Mouse (Mus musculus): ENCODE results near the gene Cd3eap. TPM values are rescaled to one million over a fixed set of nuclear protein-coding genes. Genes with fewer than 3 reads are reported as not detected.

Cd3eap gene
- total RNA-seq, 2 experiments from 2014 or later, result 11.5 to 11.7 TPM

DNA sequence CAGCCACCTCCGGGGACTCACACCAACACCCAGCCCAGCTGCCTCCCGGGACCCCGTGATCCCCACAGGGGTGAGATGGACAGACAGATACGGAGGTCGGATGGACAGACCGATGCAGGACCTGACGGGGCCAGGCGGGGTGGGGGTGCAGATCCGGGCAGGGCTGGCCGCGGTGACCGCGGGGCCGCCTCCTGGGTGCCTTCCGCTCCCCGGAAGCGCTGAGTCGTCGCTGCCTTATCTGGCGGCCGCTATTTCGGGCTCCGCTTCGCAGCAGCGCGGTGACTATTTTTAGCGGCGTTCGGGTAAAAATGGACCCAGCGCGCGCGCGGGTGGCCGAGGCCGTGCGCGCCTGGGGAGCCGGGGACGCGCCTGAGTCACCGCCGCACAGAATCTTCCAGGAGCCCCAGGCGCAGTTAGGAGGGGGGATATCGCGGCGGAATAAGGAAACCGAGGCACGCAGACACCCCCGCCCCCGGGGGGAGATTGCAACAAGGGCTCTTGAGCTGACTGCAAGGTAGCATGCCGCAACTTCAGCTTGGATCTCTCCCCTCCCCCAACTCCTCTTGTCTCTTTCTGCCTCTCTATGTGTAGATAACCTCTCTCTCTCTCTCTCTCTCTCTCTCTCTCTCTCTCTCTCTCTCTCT, 26.5 kb downstream of the Cd3eap start:
- peak; percentile 87 for DNase-seq

DNA sequence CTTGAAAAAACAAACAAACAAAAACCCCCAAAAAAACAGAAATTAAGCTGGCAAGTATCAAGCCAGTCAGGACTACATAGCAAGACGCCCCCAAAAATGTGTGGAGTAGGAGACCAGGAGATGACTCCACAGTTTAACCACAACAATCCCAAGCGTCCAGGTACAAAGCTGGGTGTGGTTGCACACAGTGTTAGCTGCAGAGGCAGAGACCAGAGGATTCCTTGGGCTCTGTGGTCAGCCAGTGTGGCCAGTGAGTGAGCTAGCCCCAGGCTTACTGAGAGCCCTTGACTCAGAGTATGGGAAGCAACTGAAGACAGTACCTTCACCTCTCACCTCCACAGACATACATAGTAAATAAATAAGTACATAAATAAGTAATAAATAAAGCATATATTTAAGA, 27.4 kb downstream of the Cd3eap start:
- no peak for DNase-seq

DNA sequence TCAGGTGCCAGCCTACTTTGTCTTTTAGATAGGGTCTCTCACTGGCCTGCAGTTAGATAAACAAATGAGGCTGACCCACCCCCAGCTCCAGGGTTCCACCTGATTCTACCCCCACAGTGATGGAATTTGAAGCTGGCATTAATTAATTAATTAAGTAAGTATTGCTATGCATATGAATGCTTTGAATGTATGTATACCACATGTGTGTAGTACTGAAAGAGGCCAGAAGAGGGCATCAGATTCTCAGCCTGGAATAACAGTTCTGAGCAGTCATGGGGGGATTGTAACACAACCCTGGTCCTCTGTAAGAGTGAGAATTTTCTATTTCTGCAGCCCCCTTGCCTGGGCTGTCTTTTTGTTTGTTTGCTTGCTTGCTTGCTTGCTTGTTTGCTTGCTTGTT, 30.9 kb downstream of the Cd3eap start:
- no peak for DNase-seq

DNA sequence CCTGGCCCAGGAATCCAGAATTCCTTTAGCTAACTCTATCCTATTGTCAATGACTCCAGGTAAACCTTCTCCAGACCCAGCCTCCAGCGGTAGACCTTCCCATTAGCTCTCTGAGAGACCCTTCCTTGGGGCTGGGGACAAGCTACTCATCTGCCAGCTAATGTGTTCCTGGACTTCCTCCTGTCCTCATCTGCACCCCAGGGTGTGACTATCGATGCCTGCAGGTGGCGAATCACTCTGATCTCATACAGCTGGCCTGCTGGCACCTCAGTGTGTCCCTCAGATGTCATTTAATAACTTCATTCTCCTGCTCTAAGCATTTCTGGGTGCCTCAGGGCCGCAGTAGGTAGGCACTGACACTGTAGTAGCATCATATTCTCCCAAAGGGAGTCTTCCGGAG, 31.5 kb downstream of the Cd3eap start:
- no peak for DNase-seq

DNA sequence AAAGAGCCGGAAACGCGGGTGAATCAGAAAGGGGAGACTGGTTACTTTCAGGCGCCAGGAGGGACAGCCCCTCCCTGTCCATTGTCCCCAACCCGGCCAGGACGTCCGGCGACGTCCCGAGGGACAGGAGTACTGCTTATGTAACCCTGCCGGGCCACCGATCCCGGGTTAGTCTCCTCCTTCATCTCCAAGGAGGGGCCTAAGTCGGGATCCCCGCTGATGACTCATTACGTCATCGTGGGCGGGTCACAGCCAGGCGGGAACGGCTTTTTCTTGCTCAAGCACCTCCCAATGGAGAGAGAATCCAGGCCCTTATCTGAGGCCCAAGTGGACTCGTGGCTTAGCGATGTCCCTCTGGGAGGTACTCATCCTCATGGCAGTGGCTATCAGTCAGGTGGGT, 32.2 kb downstream of the Cd3eap start:
- DNase-seq, result peak; percentile 93

DNA sequence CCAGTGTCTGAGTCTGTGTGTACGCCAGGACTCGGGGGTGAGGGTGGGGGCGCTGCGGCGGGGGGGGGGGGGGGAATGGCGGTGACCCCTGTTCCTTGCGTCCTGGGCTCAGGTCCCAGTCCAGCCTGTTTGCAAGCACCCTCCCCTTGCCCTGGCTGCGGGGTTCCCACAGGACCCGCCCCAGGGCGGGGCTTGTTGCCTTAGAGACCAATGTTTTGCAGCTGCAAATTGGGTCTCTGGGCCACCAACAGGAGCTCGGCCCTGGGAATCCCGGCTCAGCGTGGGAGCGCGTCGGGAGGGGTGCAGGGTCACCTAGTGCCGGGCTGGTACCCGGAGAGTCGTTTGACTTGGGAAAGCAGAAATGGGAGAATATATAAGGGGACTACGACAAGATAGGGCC, 32.9 kb downstream of the Cd3eap start:
- DNase-seq, result peak; percentile 94

DNA sequence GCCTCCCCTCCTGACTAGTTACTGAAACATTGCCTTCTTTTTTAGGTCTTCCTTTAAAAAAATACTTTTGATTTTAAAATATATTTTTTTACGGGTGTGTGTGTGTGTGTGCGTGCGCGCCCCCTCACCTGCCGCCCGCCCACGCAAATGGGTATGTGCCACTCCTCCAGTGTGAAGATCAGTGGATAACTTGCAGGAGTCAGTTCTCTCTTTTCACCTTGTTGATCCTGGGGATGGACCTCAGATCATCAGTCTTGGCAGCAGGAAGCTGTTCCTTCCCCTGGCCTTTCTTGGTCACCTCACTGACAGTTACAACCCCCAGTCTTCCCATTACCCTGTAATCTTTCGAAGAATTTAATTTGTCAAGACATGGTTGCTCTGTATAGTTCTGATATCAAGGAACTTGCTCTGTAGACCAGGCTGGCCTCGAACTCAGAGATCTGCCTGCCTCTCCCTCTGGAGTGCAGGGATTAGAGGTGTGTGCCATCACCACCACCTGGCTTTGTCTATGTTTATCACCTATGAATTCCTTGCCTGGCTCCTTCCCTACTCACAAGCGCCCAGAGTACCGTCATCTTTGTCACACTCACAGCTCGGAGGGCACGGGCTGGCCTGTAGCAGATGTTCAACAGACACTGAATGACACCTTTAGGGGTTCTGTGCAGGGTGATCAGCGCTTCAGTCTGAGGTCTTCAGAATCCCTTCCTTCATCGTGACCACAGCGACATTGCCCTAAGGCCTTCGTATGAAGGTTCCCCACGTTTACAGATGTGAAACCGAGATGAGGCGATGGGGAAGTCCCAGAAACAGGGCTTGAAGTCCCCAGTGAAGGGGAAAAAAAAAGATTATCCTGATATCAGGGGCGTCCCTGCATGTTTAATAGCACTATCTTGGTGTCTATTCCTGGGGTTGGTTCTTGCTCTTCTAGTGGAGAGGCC, 33.8 kb downstream of the Cd3eap start:
- DNase-seq, result no peak

DNA sequence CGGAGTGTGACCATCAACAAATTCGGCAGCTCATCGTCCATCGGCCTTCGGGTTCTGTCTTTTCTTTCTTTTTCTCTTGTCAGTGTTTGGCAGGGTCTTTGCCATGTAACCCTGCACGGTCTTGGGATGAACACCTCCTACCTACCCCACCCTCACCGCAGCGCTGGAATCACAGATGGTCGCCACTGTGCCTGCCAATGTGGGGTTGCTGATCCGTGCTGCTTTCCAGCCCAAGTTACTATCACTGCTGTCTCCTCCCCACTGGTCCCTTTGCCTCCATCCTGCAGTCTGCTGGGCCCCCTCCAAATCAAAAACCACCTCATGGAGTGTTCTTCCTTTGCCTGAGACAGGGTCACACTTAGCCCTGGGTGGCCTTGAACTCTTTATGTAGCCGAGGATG, 35.1 kb downstream of the Cd3eap start:
- no peak for DNase-seq

DNA sequence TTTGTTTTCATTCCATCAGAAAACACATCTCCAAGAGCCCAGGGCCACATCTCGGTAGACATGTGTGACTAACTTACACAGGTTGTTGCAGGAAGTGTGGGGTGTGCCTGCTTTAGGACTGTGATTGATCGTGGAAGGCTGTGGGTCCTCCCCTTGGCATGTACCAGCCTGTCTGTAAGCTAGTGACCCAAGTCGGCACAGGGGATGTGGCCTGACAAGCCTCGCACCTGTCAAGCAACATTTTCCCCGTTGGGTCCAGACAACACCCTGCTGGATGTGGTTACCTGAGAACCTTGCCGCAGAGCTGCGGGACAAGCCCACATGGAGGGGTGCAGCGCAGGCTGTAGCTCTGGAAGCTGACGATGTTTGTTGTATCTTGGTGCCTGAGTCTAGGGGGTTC, 36.8 kb downstream of the Cd3eap start:
- DNase-seq, result no peak

DNA sequence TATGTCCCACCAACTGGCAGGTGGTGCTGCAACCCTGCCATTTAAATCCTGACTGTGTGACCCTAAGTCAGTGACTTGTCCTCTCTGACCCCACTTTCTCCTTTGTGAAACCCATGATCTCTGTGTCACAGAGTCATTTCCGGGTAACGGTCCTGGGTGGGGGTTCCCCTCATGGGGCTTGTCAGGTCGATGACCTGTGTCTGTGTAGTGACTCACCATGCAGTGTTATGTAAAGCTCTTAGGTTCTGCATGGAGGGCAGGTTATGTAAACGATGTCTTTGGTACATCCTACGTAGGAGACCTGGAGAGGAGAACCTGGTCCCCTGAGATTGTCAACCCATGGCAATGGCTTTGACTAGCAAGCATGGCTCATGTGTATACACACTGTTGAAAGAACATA, 37.8 kb downstream of the Cd3eap start:
- DNase-seq, result no peak

DNA sequence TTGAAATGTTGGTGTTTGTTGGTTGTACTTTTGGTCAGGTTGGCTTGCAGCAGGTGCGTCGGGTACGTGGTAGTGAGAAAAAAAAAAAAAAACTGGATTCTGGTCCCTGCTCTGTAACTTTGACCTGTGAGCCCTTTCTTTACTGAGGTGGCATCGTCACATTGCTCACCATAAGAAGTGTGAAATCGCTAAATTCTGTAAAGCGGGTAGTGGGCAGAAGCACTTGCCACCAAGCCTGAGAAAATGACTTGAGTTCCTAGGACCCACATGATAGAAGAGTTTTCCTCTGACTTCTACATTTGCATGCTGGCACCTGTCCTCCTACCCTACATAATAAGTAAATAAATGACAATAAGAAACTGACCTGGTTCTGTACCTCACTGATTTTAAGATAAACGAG, 38.6 kb downstream of the Cd3eap start:
- DNase-seq, result no peak

DNA sequence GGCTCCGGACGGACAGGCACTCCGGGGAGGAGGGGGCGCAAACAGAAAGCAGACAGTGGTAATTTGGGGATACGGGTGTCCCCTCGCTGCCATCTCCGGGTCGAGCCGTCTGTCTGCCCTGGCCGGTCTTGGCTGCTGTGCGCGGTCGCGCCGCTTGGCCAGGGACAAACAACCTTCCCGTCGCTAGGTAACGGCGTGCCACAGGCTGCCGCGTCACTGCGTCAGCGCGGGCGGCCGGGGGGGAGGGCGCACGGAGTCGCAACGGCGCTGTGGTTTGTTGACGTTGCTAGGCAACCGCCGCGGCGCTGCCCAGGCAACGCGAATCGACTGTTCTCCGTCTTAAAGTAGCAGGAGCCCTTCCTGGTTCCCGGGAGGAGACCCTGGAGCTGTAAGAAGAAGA, 39.4 kb downstream of the Cd3eap start:
- DNase-seq, result peak; percentile 98

DNA sequence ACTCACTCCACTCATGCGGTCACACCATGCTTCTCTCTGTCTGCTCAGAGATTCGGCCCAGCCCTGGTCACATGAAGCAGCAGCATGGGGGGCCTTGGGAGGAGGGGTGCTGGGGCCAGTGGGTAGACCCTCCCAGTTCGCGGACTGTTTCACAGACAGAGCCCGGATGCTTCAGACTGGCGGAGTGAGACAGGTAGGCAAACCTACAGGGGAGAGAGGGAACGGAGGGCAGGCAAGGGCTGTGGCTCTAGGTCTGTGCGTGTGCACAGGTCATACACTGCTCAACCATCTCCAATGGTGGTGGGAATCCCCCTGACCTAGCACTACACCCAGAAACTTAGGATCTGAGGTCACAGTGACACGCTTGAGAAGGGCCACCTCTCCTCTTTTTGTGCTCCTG, 39.8 kb downstream of the Cd3eap start:
- DNase-seq, result no peak

DNA sequence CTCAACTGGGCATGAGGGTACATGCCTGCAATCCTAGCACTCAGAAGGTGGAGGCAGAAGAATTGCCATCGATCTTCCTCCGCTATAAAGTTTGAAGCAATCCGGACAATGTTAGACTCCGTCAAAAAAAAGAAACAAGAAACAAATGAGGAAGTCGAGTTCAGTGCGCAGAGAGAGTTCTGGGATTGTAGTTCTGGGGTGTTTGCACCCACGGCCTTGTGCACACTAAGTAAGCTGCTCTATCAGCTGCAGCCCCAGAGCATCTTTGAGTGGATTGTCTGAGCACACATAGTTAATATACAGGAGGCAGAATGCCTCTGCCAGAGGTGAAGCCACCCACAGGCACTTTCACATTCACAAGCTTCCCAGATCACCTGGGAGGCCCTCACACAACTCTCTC, 40.6 kb downstream of the Cd3eap start:
- DNase-seq, result no peak

DNA sequence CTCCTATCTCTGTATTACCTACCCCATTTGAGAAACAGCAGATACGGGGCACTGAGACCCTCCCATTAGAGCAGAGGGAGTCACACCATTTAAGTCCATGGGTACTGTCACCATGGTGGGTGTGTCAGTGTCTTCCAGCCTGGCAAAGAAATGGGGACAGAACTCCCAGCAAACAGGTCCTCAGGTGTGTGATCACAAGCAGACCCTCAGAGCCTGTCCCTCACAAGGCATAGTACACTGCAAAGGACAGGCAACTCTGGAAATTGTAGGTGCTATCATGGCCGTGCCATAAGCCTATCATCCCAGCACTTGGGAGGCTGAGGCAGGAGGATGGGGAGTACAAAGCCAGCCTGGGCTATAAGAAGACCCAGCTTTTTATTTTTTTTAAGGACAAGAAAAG, 41.1 kb downstream of the Cd3eap start:
- no peak for DNase-seq

DNA sequence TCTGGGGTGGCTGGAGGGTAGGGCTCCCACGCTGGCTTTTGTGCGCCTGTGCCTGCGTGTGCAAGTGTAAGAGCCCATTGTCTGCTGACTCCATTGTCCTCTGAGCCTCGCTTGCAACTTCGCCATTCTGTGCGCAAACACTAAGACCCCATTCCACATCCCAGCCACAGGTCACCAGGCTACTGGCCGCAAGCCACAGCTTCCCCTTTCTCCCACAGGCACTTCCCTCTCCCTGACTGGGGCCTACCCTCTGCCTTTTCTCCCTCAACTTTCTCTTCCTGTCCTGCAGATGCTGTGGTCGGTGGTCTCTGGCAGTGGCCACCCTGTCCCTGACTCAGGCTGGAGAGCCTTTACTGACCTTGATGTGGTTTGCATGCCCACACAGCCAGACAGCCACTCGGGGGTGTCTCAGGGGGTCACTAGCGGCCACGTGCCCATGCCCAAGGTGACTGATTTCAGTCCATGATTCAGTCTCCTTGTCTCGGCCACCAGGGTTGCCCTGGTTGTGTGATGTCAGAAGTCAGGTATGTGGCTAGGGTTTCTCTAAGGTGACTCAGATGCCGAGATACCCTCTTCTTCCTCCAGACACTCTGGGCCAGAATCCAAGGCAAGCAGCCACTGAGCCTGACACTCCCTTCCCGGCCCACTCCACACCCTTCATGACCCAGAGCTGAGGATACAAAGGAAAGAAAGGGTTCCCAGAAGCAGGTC, 42.7 kb downstream of the Cd3eap start:
- no peak for DNase-seq

DNA sequence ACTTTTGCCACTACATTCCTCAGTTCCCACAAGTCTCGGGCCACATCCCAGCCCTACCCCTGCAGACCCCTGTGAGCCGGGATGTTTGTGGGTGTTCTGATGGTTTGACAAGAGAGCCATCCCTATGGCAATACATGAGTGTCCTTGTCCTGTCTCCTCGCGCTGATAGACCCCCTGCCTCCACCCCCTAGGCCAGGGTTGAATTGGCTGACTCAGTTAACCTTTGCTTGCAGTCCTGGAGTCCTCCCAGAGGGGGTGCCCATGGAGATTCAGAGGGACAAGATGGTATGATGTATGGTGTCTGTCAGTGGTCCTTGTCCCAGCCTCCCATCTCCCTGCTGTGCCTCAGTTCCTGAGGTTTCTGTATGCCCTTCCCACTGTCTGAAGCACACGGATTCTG, 45.2 kb downstream of the Cd3eap start:
- DNase-seq, result no peak

DNA sequence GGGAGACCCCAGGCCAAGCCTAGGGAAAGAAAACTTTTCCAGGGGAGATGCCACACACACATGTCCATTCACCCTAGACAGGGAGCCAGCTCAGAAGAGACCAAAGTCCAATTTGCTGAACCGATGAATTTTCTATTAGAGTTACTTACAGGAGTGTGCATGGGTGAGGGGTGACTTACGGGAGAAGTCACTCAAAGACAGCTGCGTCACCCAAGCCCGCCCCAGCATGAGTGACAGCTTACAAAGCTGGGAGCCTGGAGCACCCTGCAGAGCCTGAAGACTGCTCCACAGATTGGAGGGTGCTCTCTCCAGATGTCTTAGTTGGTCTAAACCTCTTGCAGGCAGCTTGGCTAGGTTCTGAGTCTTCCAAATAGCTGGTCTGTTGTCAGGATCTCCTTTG, 47.3 kb downstream of the Cd3eap start:
- no peak for DNase-seq

DNA sequence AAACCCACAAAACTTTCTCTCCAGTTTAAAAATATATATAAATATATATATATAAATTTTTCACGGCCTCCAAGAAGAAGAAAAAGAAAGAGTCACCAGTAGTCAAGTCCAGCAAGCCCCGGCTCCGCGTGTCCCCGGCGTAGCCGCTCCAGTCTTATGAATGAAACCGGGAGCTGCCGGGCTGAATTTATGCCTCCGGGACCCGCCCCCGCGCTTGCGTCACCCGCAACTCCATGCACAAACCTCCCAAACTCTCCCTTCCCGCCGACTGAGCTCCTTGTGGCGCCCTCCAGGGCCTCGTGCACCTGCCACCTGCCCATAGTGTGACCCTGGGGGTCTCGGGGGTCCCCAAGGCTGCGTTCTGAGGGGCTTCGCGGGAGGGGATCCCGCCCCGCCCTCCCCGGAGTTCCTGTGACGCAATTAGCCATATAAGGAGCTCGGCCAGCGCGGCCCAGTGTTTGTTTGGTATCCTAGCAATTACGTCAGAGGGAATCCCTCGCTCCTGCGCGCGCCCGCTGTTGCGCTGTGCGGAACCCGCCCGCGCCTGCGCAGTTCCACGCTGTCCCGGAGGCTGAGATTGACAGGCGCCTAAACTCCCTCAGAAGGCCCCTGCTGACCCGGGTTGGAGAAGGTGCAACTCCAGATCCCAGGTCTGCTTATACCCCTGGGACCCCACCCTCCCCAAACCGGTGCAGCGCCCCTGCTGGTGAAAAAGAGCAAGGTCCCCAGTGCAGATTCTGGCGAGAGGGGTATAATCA, 49.2 kb downstream of the Cd3eap start, which contains the start of gene Fosb:
Gene Fosb (minus strand): TSS at position 168 of the 758 bp plus-strand sequence.
- peak; percentile 96 for DNase-seq

DNA sequence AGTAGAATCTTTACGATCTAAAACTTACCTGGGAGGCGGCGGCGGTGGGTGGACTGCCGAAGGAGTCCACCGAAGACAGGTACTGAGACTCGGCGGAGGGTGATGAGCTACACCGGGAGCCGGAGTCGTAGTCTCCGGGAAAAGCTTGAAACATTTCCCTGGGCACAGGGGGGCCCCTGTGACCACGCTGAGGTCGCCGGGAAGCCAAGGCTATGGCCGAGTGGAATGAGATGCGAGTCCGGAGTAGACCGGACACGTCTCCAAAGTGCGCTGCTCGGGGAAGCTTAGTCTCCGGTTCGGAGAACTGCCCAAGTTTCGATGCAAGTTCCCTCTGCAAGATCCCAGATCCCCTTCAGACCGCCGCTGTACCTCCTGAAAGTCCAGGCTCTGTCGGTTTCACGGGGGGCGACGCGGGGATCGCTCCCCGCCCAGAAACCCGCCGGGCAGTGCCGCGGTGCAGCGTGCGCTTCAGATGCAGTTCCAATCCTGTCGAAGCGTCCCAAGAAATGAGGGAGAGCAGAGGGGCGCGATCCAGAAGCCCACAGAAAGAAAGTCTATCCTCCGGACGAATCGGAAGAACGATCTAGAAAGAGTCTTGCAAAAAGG, 49.9 kb downstream of the Cd3eap start:
- DNase-seq, result peak; percentile 40

DNA sequence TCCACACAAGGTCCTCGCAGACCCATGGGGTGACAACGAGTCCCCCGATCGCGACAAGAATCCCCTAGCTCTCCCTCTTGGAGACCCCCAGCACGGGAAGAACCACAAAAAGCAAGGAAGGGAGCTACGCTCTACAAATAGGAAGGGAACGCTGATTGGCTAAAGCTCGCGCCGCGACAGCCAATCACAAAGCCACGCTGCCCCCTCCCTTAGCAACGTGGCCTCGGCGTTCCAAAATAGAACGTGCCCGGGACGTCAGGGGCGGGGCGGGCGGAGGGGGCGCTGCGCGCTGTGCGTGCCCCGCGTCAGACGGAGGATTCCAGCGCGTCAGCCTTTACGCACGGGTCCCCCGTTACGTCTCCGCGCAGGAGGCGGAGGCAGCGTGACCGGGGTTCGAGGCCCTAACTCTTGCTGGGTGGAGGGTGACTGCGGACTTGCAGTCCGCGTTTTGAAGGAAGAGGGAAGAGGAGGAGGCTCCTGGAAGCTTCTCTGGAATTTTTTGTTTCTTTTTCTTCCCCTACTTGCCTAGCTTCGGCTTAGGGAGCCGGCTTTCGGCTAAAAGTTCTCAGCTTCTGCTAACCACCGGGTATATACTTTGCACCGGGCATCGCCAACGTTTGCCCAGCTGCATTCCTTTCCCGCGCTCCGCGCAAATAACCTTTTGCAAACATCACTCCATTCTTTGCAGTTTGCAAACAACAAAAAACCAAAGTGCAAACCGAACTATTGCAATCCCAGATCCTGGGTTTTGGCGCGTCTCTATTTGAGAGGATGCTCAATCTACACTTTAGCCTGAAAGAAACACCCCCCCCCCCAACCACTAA, 50.6 kb downstream of the Cd3eap start:
- peak; percentile 98 for DNase-seq
